Mouse (Mus musculus): ENCODE measurements around the gene Ctps2.
"Not testable (repeated sequence)": the region's sequence is repeated elsewhere in the genome, so short reads cannot be mapped to it uniquely, and the experiment has no call there.

Ctps2 gene

DNA sequence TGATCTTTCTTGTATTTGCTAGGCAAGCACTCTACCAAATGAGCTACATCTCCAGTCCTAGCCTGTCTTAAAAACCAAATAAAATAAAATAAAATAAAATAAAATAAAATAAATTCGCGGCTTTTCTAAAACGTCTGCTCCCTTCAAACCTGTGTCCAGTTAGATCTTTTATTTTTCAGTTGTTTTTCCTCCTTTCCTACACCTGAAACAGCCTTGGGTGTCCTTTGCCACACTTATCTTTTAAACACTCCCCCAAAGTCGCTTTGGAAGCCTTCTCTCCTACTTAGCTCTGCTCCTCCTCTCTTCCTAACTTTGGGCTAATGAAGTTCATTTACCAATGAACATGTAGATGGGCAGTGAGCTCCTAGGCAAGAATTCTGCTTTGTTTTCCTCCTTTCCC is at the start of gene Ctps2:
Gene Ctps2, plus strand, starts transcription at position 301 of the 400 bp plus-strand sequence.
- DNase-seq (ENCODE audit: low spot score): no peak

DNA sequence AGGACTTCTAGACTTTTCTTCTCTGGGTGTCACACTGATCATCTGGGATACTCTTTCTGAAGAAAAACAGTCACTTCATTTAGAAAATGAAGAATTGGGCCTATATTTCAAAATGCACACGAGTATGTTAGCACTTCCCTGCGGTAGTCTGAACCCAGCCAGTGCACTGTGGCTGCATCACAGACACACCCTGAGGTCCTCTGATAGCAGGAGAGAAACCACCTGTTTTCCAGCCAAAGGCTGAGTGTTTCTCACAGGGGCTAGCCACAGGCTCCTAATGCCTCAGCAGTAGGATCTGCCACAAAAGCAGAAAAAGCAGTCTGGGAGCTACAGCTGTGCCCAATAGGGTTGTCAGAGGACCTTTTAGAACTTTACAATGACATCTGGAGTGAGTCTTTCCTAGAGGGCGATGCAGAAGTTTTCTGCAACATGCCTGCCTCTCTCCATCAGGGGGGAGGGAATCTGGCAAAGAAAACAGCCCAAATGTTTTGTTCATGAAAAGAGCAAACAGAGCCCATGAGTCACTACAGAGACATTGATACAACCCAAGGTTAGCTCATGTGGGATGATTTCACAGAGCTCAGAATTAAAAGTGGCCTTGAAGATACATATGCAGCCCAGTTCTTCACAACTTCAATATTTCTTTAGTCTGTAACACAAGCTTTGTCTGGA is 32.6 kb upstream of the Ctps2 start:
- no peak for DNase-seq (ENCODE audit: low spot score)

DNA sequence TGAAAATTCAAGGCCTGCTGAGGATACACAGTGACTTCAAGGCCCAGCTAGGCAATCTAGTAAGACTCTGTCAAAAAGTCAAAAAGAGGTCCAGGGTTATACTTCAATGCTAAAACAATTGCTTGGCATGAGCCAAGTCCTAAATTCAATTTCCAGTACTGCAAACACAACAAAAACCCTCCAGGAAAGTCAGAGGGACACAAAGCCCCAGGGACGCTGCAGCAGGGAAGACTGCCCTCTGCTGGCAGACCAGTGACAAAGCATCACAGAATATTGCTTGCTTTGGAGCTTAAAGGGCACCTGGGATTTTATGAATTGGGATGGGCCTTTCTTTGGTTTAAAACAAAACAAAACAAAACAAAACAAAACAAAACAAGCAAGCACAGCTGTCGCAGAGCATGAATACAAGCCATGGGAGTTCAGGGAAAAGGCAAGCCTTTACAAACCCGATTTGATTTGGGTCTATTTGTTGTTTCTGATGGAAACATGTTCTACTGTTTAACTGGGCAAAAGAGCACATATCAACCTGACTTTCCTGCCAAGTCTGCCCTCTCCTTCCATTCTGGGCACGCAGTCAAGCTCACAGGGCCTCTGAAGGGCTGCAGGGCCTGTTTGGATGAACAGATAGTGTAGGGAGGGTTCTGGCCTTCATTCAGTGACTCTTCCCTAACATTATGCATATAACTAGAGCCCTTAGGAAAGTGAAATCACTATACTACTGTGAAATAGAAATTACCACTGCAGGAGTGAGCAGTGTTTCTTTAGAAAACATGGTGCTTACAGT is 29.1 kb upstream of the Ctps2 start:
- no peak for DNase-seq (ENCODE audit: low spot score)

DNA sequence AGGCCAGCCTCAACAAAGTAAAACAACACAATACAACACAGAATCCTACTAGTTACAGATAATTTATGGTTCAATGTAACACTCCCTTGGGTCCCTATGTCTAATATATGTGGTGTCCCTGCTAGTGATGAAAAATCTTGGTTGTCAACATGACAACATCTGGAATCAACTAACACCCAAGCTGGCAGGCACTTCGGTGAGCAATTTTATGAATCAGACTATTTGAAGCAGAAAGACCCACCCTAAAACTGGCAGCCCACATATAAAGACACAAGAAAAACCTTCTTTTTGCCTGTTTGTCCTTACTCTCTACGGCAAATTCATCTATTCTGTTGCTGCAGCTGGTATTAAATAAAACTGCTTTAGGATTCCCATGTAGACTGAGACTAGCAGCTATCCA is 27.3 kb upstream of the Ctps2 start:
- DNase-seq (ENCODE audit: low spot score): no peak

DNA sequence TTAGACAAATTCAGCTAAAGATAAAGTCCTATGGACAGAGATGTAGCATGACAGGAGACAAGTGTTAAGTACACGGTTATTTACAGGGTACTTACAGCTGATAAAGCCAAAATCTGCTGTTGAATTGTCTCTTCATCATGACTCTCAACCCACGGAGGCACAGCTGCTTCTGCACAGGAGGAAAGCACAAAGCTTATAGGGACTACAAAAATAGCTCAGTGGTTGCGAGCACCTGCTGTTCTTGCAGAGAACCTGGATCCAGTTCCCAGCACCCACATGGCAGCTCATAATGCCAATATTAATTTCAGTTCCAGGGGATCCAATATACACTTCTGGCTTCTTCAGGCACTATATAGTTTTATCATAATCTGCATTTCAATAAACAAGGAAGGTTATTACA is 22.8 kb upstream of the Ctps2 start:
- no peak for DNase-seq (ENCODE audit: low spot score)

DNA sequence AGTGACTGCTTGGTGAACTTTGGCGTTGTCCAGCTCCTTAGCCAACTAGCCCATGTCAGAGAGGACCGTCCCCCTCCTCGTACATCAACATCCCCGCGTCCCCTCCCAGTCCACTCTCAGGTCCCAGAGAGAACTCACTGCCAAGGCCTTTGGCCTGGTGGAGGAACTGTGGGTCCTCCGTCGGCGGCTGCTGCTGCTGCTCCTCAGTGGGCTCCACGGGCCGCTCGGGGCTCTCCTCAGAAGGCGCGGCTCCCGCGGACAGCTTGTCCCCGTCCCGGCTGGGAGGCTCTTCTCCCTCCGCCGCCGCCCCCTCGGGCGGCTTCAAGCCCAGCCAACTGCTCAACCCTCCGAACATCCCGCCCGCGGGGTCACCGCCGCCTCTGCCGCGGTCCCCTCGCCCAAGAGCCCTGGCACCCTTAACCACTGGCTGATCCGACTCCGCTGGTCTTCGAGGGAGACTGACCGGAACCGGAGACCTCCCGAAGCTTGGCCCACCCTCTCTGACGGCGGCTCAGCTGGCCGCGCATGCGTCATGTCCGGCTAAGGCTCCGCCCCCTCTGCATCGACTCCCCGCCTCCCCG is 13.0 kb upstream of the Ctps2 start, which contains the start of gene Syap1:
Gene Syap1, minus strand, starts transcription at position 517 of the 581 bp plus-strand sequence.
- peak; percentile 67 for DNase-seq (ENCODE audit: low spot score)

DNA sequence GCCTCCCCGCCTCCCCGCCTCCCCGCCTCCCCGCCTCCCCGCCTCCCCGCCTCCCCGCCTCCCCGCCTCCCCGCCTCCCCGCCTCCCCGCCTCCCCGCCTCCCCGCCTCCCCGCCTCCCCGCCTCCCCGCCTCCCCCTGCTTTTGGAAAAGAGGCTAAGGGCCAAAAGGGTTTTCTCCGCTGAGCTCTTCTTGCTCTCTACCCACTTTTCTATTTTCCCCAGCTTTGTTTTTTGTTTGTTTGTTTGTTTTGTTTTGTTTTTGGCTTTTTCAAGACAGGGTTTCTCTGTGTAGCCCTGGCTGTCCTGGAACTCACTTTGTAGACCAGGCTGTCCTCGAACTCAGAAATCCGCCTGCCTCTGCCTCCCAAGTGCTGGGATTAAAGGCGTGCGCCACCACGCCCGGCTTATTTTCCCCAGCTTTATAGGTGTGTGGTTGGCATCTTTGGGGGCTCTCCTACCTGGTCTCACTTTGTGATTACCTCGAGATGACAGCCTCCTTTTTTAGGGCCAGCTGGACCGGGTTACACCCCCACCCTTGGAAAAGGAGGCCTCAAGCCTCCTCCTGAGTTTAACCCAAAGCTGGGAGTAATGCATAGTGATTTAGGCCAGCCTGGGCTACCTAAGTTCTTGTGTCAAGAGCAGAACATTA is 12.3 kb upstream of the Ctps2 start:
- not testable (repeated sequence) for DNase-seq (ENCODE audit: low spot score)

DNA sequence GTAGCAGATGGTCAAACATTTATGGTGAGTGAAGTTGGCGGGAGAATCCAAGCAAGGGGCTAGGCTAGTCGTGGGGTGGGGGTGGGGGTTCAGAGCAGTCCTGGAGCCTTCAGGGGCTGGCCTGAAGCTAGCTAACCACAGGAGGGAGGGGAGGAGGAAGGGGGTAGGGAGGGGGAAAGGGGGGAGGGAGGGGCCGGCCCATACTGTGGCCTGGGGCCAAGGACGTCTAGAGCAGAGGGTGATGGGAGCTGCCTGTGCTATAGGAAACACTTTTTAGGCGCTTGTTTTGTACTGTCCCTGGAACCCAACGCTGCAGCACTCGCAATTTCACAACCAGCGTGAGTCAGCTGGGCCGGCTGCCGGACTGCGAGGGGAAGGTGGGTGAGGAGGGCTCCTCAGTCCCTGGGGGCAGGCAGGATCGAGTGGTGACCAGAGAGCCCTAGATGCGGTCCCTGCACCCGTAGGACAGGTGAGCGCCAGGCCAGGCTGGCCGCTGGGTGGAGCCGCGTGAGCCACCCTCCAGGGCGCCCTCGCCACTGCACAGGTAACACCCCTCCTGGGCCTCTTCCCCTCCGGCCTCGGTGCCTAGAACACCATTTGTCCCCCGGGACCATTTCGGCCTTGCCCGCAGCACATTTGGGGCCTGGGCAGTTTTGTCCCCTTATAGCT is 467 bp downstream of the Ctps2 start:
- no peak for DNase-seq (ENCODE audit: low spot score)

DNA sequence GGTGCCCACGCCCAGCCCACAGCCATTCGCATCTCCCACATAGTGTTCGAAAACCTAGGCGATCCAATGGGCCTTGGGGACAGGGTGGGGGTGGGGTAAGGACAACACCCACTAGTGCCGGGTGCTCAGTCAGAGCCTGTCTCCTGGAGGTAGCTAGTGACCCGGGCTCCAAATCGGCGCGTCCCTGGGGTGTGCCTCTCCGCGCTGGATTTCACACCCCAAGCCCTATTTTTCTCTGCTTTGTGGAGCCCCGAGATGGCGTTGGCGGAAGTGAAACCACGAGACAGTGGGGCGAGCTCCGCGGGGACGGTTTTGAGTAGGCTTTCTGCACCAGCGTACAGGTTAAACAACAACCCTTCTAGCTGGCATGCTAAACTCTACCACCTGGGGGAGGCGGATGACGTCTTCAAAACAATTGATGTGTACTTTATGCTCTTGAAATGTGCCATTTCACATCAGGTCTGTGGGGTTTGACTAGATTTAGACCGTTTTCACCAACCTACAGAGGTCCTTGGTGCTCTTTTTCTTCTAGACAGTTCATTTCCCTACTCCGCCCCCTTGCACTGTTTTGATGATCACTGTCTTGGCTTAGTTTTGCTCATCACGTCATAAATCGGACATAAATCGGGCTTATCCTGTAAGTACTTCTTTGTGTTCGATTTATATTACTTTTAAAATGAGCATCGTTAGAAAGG is 1.1 kb downstream of the Ctps2 start:
- no peak for DNase-seq (ENCODE audit: low spot score)

DNA sequence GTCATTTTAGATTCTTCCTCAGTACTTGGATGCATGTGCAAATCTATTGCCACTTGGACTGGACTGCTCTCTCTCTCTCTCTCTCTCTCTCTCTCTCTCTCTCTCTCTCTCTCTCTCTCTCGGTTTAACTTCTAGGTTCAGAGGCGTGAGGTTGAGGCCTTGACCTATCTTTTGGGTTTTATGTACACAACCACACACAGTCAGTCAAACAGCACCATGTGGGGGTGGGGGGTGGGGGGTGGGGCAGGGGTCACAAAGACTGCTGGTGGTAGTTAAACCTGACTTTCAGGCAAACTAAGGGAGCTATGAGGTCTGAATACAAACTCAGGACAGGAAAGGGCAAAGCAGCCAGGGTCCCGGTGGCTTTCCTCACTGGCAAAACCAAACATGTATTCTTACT is 6.5 kb downstream of the Ctps2 start:
- DNase-seq (ENCODE audit: low spot score): no peak

DNA sequence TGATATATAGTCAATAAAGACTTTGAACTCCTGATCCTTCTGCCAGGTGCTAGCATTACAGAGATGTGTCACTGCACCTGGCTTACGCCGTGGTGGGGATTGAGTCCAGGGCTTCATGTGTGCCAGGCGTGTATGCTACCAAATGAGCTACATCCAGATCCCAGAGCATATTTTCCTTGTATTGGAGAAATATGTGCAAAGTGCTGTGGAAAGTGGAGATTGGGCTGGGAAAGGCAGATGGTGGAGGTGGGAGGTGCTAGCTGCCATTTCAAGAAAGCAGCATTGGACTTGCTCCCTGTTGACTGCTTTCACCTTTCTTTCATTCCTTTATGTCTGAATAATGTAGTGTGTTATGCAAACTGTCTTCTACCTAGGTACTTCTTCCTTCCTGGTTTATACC is 12.6 kb downstream of the Ctps2 start:
- no peak for DNase-seq (ENCODE audit: low spot score)

DNA sequence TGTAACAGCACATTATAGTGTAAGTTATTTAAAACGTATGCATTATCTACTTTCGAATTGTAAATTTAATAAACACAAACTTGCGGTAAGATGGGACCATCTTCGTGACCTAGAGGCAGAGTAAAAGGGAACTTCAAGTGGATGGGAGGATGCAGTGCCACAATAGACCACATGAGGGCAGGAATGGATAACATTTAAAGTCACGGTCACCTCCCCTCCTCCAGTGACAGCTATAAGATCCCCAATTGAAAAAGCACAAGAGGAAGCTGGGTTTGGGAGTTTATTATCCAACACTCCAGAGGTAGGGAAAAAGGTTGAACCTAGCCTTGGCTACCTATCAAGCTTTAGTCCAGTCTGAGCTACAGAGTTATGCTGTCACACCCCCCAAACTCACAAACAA is 14.7 kb downstream of the Ctps2 start:
- no peak for DNase-seq (ENCODE audit: low spot score)

DNA sequence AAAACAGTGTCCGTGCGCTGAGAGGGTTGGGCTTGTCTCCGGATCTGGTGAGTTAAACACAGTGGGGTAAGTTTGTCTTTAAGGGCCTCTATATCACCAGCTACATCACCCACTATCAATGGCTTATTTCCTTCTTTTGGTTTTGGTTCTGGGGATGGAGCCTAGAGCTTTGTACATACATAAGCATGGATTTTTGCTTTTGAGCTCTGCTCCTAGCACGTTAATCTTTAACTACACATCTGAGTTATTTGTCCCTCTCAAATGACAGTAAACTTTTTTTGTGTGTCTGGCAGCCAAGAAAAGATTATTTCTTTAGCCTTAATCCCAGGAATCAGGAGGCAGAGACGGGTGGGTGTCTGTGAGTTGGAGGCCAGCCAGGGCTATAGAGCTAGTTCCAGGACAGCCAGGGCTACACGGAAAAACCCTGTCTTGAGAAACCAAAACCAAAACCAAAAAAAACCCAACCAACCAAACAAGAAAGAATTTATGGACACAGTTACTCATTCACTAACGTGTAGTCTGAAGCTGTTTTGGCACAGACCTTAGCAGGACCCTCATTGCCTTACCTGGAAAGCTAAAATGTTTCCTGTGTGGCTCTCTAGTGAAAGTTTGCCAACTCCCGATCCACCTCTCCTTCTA is 20.6 kb downstream of the Ctps2 start:
- DNase-seq (ENCODE audit: low spot score): no peak

DNA sequence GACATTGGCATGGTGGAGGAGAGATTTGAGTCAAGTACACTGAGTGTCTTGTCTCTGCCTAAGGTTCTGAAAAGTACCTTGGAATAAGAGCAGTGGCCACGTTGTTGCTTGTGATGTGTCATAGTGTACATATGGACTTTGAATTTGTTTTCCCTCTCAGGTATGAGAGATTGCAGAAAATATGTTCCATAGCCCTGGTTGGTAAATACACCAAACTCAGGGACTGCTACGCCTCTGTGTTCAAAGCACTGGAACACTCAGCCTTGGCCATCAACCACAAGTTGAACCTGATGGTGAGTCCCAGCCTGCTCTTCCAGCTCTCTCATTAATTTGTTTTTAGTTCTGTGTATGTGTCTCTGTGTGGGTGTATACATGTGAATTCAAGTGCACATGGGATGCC is 30.4 kb downstream of the Ctps2 start:
- no peak for DNase-seq (ENCODE audit: low spot score)

DNA sequence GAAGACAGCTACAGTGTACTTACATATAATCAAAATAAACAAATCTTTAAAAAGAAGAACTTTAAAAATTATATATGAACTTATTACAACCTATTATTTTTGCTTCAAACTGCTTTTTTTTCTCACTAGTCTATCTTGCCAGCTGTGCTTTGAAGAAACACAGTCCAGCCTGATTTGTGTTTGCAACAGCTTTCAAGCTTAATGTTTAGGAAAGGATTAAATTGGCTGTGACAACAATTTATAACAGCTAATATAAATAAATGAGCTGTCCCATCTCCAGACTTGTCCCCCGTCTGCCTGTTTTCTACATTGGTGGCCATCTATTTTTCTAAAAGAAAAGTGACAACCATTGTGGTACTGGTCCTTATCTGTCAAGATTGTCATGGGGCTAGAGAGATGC is 41.0 kb downstream of the Ctps2 start:
- DNase-seq (ENCODE audit: low spot score): no peak

DNA sequence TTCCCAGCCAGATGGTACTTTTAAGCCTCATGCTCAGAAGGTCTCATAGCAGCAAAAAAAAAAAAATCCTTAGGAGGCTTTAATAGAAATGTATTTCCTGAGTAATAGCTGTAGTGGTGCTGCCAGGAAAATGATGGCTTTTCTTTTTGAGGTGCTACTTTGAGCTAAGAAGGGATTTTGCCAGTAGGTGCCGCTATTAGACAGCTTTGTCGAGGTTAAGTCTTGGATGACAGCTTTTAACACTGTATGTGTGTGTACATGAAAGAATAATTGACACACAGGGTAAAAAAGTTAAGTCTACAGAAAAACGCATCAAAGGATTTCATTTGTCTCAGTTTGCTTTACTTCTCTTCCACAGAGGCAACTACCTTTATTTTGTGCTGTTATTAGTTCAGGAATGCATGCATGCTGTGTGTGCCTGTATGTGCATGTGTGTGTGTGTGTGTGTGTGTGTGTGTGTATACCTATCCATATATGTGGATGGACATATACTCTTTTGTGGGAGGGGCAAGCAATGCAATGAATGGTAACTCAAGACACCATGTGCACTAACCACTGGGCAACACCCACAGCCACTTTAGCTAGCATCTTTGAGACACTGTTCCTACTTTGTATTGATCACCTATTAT is 48.9 kb downstream of the Ctps2 start:
- DNase-seq (ENCODE audit: low spot score): peak; percentile 19

DNA sequence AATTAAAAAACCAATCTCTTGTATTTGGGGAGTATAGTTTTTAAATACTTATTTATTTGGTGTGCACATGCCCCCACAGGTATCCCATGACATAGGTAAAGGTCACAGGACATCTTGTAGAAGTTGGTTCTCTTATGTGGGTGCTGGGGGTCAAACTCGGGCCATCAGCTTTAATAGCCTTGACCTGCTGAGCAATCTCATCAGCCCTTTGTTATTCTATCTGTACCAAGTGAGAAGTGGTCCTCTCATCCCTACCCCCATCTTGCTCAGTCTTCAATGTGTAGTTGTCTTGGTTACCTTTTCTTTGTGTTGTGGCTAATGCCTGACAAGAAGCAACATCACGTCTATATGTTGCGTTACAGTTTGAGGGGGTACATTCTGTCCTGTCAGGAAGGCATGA is 56.9 kb downstream of the Ctps2 start:
- DNase-seq (ENCODE audit: low spot score): no peak

DNA sequence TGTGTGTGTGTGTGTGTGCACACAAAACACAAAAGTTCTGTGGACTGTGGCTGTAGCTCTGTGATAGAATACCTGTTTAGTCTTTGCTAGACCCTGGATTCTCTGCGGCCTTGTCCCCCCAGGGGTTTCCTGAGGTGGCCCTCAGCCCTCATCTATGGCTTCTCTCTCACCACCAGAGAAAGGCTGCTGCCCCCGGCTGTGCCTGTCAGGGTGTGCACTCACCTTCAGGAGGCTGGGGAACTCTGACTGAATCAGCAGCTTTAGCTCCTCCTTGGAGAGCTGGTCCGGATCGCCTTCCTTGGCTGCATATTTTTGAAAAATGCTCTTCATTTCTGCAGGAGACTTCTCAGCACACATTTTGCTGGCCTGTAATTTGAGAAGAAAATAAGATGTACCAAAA is 62.8 kb downstream of the Ctps2 start:
- no peak for DNase-seq (ENCODE audit: low spot score)

DNA sequence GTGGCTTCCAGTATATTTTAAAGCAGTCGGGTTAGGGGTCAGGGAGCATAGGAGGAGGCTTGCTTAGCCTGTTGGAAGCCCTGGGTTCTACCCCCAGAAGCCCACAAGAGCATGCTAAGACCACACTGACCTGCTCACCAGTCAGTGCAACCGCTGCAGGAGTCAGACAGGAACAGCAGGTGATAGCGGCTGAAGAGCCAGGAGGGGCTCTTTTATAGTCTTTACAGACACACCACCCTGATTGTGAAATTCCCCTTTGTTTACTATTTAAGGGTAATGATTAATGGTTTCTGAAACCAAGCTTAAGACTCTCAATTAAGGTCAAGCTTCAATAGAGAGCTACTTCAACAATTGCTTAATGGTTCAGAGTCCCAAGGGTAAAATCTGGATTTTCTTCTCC is 63.3 kb downstream of the Ctps2 start, which contains the start of gene S100g:
Gene S100g, minus strand, starts transcription at position 217 of the 400 bp plus-strand sequence.
- DNase-seq (ENCODE audit: low spot score): no peak

DNA sequence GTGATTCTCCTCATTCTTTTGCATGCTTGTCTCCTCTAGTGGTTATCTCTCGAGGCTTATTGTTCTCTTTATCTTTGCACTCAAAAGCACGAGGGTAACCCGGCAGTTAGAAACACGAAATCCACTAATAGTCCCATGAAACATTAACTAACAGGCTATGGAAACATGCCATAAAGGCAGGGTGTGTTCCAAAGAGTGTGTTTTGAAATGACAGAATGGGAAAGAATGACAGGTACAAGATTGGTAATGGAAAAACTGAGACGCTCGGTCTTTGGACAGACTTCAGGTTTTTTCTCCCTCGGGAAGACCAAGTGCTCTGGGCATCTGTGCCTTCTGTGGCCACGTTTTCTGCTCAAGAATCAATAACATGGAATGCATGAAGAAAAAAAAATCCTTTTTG is 66.4 kb downstream of the Ctps2 start:
- DNase-seq (ENCODE audit: low spot score): no peak

DNA sequence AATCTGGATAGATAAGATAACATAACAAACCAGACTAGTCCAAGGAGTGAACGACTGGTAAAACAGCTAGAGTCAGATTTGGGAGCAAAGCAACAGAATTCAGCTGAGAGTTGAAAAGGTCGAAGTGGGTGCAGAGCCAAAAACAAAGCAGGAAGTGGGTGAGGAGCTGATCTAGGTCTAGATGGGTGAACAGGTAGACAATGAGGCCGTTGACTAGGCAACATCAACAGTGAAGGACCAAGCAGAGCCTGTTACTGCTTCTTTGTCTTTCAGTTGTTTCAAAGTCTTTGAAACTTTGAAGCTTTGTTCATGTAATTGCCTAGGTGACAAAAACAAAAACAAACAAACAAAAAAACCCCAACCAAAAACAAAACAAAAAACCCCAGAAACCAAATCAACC is 75.2 kb downstream of the Ctps2 start:
- DNase-seq (ENCODE audit: low spot score): no peak
